Mouse (Mus musculus) megakaryocyte, embryonic 14.5 days (primary cell): Measurements from ENCODE around the gene Gm10320.

Source experiments
- FLI1 ChIP-seq: IDR thresholded peaks from 2 replicates; pipeline ENCODE4 v1.6.1; 2012; ENCODE audit warnings: low read length, inconsistent platforms, mixed read lengths
- GATA1 ChIP-seq: IDR thresholded peaks from 3 replicates; pipeline ENCODE4 v1.6.1; 2012; ENCODE audit warnings: mixed read lengths, low read length, inconsistent platforms, borderline replicate concordance

GRCm38 (mm10) chr13:98486161-98486560 is 5.6 kb downstream of the Gm10320 start:
- TF ChIP-seq GATA1 (no peak), FLI1 (no peak)
